25 mouse cellular contexts compared by ENCODE assay signal in the genomic region with DNA sequence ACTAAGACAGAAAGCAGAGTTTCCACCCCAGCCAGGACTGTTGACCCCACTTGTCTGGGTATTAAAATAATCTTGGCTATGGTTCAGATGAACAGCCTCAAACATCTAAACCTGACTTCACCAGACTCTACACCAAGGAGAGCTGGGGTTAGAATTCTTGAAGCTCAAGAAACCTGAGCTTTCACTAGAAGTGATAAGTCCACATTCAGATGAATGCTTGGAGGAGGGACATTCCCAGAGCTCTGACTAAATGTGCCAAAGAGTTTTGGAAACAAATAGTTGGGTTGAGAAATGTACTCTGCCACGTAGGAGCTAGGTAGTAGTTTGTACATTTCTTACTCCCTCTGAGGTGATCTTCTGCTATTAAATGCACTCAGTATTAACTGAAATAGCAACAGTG.
DNase-seq lines count a peak whose midpoint lies in the region; ATAC-seq and TF ChIP-seq lines count a peak whose summit lies in the region.
"Had no signal": no experiment of that assay in that cellular context is flagged by ENCODE, and none has a peak within 500 bp of the region (broad histone marks: within the 10 kb centered on the region; RNA-seq: fewer than 3 reads in every experiment).

No protein-coding gene starts in this region.

- 33% methylated on average over 1 of the region's 1 CpGs for WGBS in heart, adult 2 months
- 65% methylated on average over 1 of the region's 1 CpGs for WGBS in heart, embryonic 10.5 days
- 41% methylated on average over 1 of the region's 1 CpGs for WGBS in heart, embryonic 15.5 days

- no peak overlapping the region for H3K9ac ChIP-seq in heart, adult 2 months (ENCODE audit: low read depth, low read length)
- no peak overlapping the region for H3K9ac ChIP-seq in heart, embryonic 15.5 days
- H3K9ac ChIP-seq: forebrain, embryonic 13.5 days; hindbrain, embryonic 12.5 days; liver, embryonic 14.5 days had no signal

- TF ChIP-seq POLR2A in heart, adult 2 months (IDR thresholded peaks at IDR 0.05; ENCODE audit: insufficient read depth, low read depth, low read length) = no peak

- no peak overlapping the region for H3K4me3 ChIP-seq in heart, adult 2 months
- no peak overlapping the region for H3K4me3 ChIP-seq in heart, embryonic 10.5 days
- no peak overlapping the region for H3K4me3 ChIP-seq in heart, embryonic 15.5 days
- H3K4me3 ChIP-seq: forebrain, embryonic 13.5 days; hindbrain, embryonic 12.5 days had no signal

- DNase-seq in heart, adult 2 months = no peak
- no peak for DNase-seq in heart, embryonic 10.5 days (ENCODE audit: low spot score)
- DNase-seq in heart, postnatal 25 days (ENCODE audit: low spot score) = no peak
- peak; percentile 4 for DNase-seq in lung, postnatal 36 days
- DNase-seq in lung, postnatal 14 days = no peak
- DNase-seq in adrenal gland, postnatal 25 days = no peak
- DNase-seq: adrenal gland, postnatal 36 days; cerebellum, adult 2 months; cerebellum, postnatal 14 days; gastrocnemius, postnatal 14 days; kidney, adult 9 months; kidney, postnatal 10 days; layer of hippocampus, adult 9-11 months; liver; lung, adult 2 months; midbrain, embryonic 14.5 days; retina, postnatal 1 day; right cerebral cortex, postnatal 14 days; thymus, postnatal 4 days had no signal

- H3K4me1 ChIP-seq in heart, adult 2 months (ENCODE audit: control insufficient read depth, insufficient read depth, low read length) = peaks cover 1% of the 10 kb centered on the region
- peaks cover 10% of the 10 kb centered on the region; the same call in 1 of the 2 replicates for H3K4me1 ChIP-seq in heart, embryonic 10.5 days
- peaks cover 19% of the 10 kb centered on the region for H3K4me1 ChIP-seq in heart, embryonic 15.5 days (replicated peaks)
- H3K4me1 ChIP-seq: forebrain, embryonic 13.5 days; hindbrain, embryonic 12.5 days had no signal

- ATAC-seq in heart, embryonic 15.5 days (replicated peaks; ENCODE audit: insufficient number of reproducible peaks, insufficient read depth, low FRiP score, low read depth) = no peak
- ATAC-seq: forebrain, embryonic 13.5 days; hindbrain, postnatal 0 days; intestine, embryonic 16.5 days had no signal

- no peaks in the 10 kb centered on the region for H3K27me3 ChIP-seq in heart, adult 2 months (ENCODE audit: control insufficient read depth, insufficient read depth, low read length)
- H3K27me3 ChIP-seq in heart, embryonic 10.5 days (ENCODE audit: insufficient read depth, poor library complexity, severe bottlenecking) = no peaks in the 10 kb centered on the region
- no peaks in the 10 kb centered on the region for H3K27me3 ChIP-seq in heart, embryonic 15.5 days
- H3K27me3 ChIP-seq: forebrain, embryonic 13.5 days; hindbrain, embryonic 12.5 days had no signal

- no peaks in the 10 kb centered on the region for H3K9me3 ChIP-seq in heart, embryonic 10.5 days
- no peaks in the 10 kb centered on the region for H3K9me3 ChIP-seq in heart, embryonic 15.5 days (replicated peaks)
- H3K9me3 ChIP-seq: forebrain, embryonic 13.5 days; hindbrain, embryonic 12.5 days had no signal

- TF ChIP-seq CTCF in heart, adult 2 months (IDR thresholded peaks at IDR 0.05) = no peak

- H3K36me3 ChIP-seq in heart, adult 2 months (ENCODE audit: control insufficient read depth, insufficient read depth, low read length) = peaks cover 3% of the 10 kb centered on the region
- no peaks in the 10 kb centered on the region for H3K36me3 ChIP-seq in heart, embryonic 10.5 days
- no peaks in the 10 kb centered on the region for H3K36me3 ChIP-seq in heart, embryonic 15.5 days
- H3K36me3 ChIP-seq: hindbrain, embryonic 12.5 days had no signal

- intact Hi-C loops in heart, adult 2 months (cut with DNase I) = no loop called here
- intact Hi-C loops in heart, postnatal 25 days (cut with DNase I) = no loop called here

- no peak for TF ChIP-seq EP300 in heart, adult 2 months (IDR thresholded peaks at IDR 0.05; ENCODE audit: insufficient read depth, low read depth, low read length)

- peak overlapping the region; percentile 36 for H3K27ac ChIP-seq in heart, adult 2 months
- no peak overlapping the region for H3K27ac ChIP-seq in heart, embryonic 10.5 days
- peak overlapping the region; percentile 36 for H3K27ac ChIP-seq in heart, embryonic 15.5 days
- H3K27ac ChIP-seq: forebrain, embryonic 13.5 days; hindbrain, embryonic 12.5 days; hindbrain, postnatal 0 days; liver, embryonic 14.5 days had no signal

- H3K4me2 ChIP-seq in heart, embryonic 15.5 days = no peak overlapping the region
- H3K4me2 ChIP-seq: forebrain, embryonic 13.5 days; hindbrain, embryonic 12.5 days had no signal

- H3K79me2 ChIP-seq in heart, adult 2 months (replicated peaks; ENCODE audit: control insufficient read depth, insufficient read depth, low read length) = no peaks in the 10 kb centered on the region
